Mouse (Mus musculus): ENCODE results near the gene Ap4m1.
A peak's percentile ranks its signal among the peaks of the same experiment; 100 is the strongest.

GRCm38 (mm10) chr5:138155443-138155976 lies 16.3 kb upstream of the Ap4m1 start, which contains the start of gene Zfp113:
- peak; percentile 43 to 86; a peak in 2 of 4 replicates for TF ChIP-seq POLR2A (IDR thresholded peaks at IDR 0.05; ENCODE audit: control insufficient read depth in 1 of 2, insufficient read depth in 1 of 2, low read depth in 1 of 2, low read length in 2 of 2, poor library complexity in 1 of 2)
- TF ChIP-seq USF2 (IDR thresholded peaks at IDR 0.05; ENCODE audit: borderline replicate concordance in 1 of 2, insufficient read depth in 1 of 2, low read depth in 1 of 2, low read length in 2 of 2): no peak
- TF ChIP-seq EP300 (IDR thresholded peaks at IDR 0.05; ENCODE audit: low read depth in 1 of 2, low read length in 2 of 2): peak in 1 of 2 experiments; percentile 40; a peak in 1 of 4 replicates
- TF ChIP-seq RAD21 (IDR thresholded peaks at IDR 0.05; ENCODE audit: low read depth, low read length): peak; percentile 59
- no peak for TF ChIP-seq UBTF (IDR thresholded peaks at IDR 0.05; ENCODE audit: borderline replicate concordance, insufficient read depth, low read depth, low read length)
- TF ChIP-seq MAZ (IDR thresholded peaks at IDR 0.05; ENCODE audit: low read depth, low read length): peak; percentile 97
